Mouse (Mus musculus) bone marrow, adult 2 months (tissue): Measurements from ENCODE around the gene Tomm22.

Source experiments
- CTCF ChIP-seq: fragments of 200-500 bp; IDR thresholded peaks from 2 replicates; pipeline ENCODE4 v1.5.1; 2011; ENCODE audit warnings: low read length, control low read depth; ENCODE audit not compliant: control insufficient read depth, insufficient read depth
- POLR2A ChIP-seq: fragments of 200-500 bp; IDR thresholded peaks from 2 replicates; pipeline ENCODE4 v1.6.1; 2011; ENCODE audit warnings: low read depth, mild to moderate bottlenecking, control low read depth, low read length, borderline replicate concordance; ENCODE audit not compliant: control insufficient read depth

DNA sequence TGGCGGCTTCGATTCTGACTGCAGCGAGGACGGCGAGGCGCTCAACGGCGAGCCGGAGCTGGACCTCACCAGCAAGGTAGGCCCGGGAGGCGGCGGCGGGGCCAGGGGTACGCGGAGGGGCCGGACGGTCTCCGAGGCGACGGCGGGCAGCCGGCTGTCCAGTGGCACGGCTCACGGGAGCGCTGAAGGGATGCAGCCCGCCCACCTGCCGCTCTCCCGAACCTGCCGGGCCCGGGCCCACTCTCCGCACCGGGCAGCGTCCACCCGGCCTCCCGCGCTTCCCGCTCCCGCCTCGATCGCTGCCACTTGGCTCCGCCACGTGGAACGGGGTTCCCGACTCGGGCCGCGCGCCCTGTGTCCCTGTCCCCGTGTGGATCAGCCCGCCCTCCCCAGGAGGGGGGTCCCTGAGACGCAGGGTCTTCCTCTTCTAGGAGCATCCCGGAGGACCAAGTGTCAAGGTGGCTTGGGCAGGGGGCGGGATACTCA lies 20.4 kb downstream of the Tomm22 start:
- no peak for TF ChIP-seq POLR2A
- no peak for TF ChIP-seq CTCF
